Mouse (Mus musculus) hematopoietic stem cell, adult 5-6 weeks (primary cell): ENCODE measurements at regions not wholly inside any gene's neighbourhood (a gene's known extent, or its start where the extent isn't known, plus 50 kb on each side); places are given as distances from the start of the nearest gene placed in this dataset.

ENCODE experiments used
- ATAC-seq, 2 experiments: fragments of 125-278 bp in 1 of 2; replicated peaks in 1 of 2; 2 replicates each; pipeline ENCODE4 v1.8.0; 2016 to 2017; ENCODE audit warnings: inconsistent platforms in 2 of 2, mild to moderate bottlenecking in 2 of 2, moderate number of reproducible peaks in 2 of 2, low read depth in 1 of 2, moderate TSS enrichment in 1 of 2; ENCODE audit not compliant: low FRiP score in 2 of 2, poor library complexity in 2 of 2, severe bottlenecking in 2 of 2, insufficient read depth in 1 of 2, low TSS enrichment in 1 of 2

GRCm38 (mm10) chr15:44950952-44951642 is 4816.9 kb downstream of the 9330182O14Rik start:
- ATAC-seq: no peak
